Mouse (Mus musculus): Measurements from ENCODE around the gene Epx. TPM values are rescaled to one million over a fixed set of nuclear protein-coding genes. Genes with fewer than 3 reads are reported as not detected.

The Epx gene
- polyA plus RNA-seq, 2 experiments = 0.40 to 0.80 TPM

GRCm38 (mm10) chr11:87841436-87841835 is 33.9 kb downstream of the Epx start:
- TF ChIP-seq POLR2A (IDR thresholded peaks at IDR 0.05; ENCODE audit: borderline replicate concordance, extremely low read depth, insufficient read depth, insufficient read length) = no peak
- H3K27me3 ChIP-seq (ENCODE audit: control insufficient read depth, insufficient read depth, low read length) = no peaks in the 10 kb centered on the region

GRCm38 (mm10) chr11:87840676-87841075 is 34.7 kb downstream of the Epx start:
- ATAC-seq (ENCODE audit: low FRiP score, low read depth) = no peak
- 67% methylated on average over 8 of the region's 8 CpGs for WGBS

More at GRCm38 (mm10) chr11:87841436-87841835, 33.9 kb downstream of the Epx start:
- Histone ChIP-seq H3K4me1 (ENCODE audit: control insufficient read depth, insufficient read depth, low read length) (no peaks in the 10 kb centered on the region), H3K36me3 (ENCODE audit: control insufficient read depth, insufficient read depth, low read length) (no peaks in the 10 kb centered on the region), H3K9me3 (ENCODE audit: control insufficient read depth, low read length) (no peaks in the 10 kb centered on the region), H3K9ac (ENCODE audit: low read depth, low read length, severe bottlenecking) (no peak overlapping the region), H3K27ac (replicated peaks; ENCODE audit: low read depth, low read length) (no peak overlapping the region), H3K4me2 (replicated peaks; ENCODE audit: low read depth, low read length, severe bottlenecking) (no peak overlapping the region), H3K4me3 (replicated peaks; ENCODE audit: low read length) (no peak overlapping the region)
- DNase-seq (ENCODE audit: low spot score) (no peak), ATAC-seq (ENCODE audit: low FRiP score, low read depth) (no peak)
- 87% methylated on average over 3 of the region's 3 CpGs for WGBS

GRCm38 (mm10) chr11:87828239-87828900 is 47.0 kb downstream of the Epx start, which contains the start of gene Lpo:
Lpo (minus strand) TSS chr11:87828289.
- no peaks in the 10 kb centered on the region for H3K36me3 ChIP-seq (ENCODE audit: control insufficient read depth, insufficient read depth, low read length)
- ATAC-seq (ENCODE audit: low FRiP score, low read depth) (no peak), DNase-seq (ENCODE audit: low spot score) (no peak)
- 71% methylated on average over 10 of the region's 10 CpGs for WGBS
- H3K4me3 ChIP-seq (replicated peaks; ENCODE audit: low read length) = no peak within 1 kb of the TSS
- no peaks in the 10 kb centered on the region for H3K27me3 ChIP-seq (ENCODE audit: control insufficient read depth, insufficient read depth, low read length)
- no peak within 1 kb of the TSS for H3K27ac ChIP-seq (replicated peaks; ENCODE audit: low read depth, low read length)
- no peak within 1 kb of the TSS for H3K9ac ChIP-seq (ENCODE audit: low read depth, low read length, severe bottlenecking)
- TF ChIP-seq POLR2A (IDR thresholded peaks at IDR 0.05; ENCODE audit: borderline replicate concordance, extremely low read depth, insufficient read depth, insufficient read length) = no peak
- H3K4me1 ChIP-seq (ENCODE audit: control insufficient read depth, insufficient read depth, low read length) = no peaks in the 10 kb centered on the region
- H3K4me2 ChIP-seq (replicated peaks; ENCODE audit: low read depth, low read length, severe bottlenecking) = no peak within 1 kb of the TSS
- H3K9me3 ChIP-seq (ENCODE audit: control insufficient read depth, low read length) = no peaks in the 10 kb centered on the region

More at GRCm38 (mm10) chr11:87840676-87841075, 34.7 kb downstream of the Epx start:
- no peak overlapping the region for H3K4me2 ChIP-seq (replicated peaks; ENCODE audit: low read depth, low read length, severe bottlenecking)
- H3K36me3 ChIP-seq (ENCODE audit: control insufficient read depth, insufficient read depth, low read length) = no peaks in the 10 kb centered on the region
- no peaks in the 10 kb centered on the region for H3K9me3 ChIP-seq (ENCODE audit: control insufficient read depth, low read length)
- no peaks in the 10 kb centered on the region for H3K27me3 ChIP-seq (ENCODE audit: control insufficient read depth, insufficient read depth, low read length)
- no peaks in the 10 kb centered on the region for H3K4me1 ChIP-seq (ENCODE audit: control insufficient read depth, insufficient read depth, low read length)
- no peak for DNase-seq (ENCODE audit: low spot score)
- H3K27ac ChIP-seq (replicated peaks; ENCODE audit: low read depth, low read length) = no peak overlapping the region
- no peak overlapping the region for H3K9ac ChIP-seq (ENCODE audit: low read depth, low read length, severe bottlenecking)
- no peak for TF ChIP-seq POLR2A (IDR thresholded peaks at IDR 0.05; ENCODE audit: borderline replicate concordance, extremely low read depth, insufficient read depth, insufficient read length)
- H3K4me3 ChIP-seq (replicated peaks; ENCODE audit: low read length) = no peak overlapping the region

GRCm38 (mm10) chr11:87821502-87821901 is 53.8 kb downstream of the Epx start:
- DNase-seq (ENCODE audit: low spot score) (no peak), ATAC-seq (ENCODE audit: low FRiP score, low read depth) (no peak)
- H3K4me3 ChIP-seq (replicated peaks; ENCODE audit: low read length) = no peak overlapping the region
- peaks cover 3% of the 10 kb centered on the region; the same call in 1 of the 2 replicates for H3K4me1 ChIP-seq (ENCODE audit: control insufficient read depth, insufficient read depth, low read length)
- peaks cover 3% of the 10 kb centered on the region; the same call in 1 of the 2 replicates for H3K27me3 ChIP-seq (ENCODE audit: control insufficient read depth, insufficient read depth, low read length)
- no peaks in the 10 kb centered on the region for H3K36me3 ChIP-seq (ENCODE audit: control insufficient read depth, insufficient read depth, low read length)
- 67% methylated on average over 5 of the region's 5 CpGs for WGBS
- no peak overlapping the region for H3K9ac ChIP-seq (ENCODE audit: low read depth, low read length, severe bottlenecking)
- TF ChIP-seq POLR2A (IDR thresholded peaks at IDR 0.05; ENCODE audit: borderline replicate concordance, extremely low read depth, insufficient read depth, insufficient read length) = no peak
- no peak overlapping the region for H3K4me2 ChIP-seq (replicated peaks; ENCODE audit: low read depth, low read length, severe bottlenecking)
- H3K9me3 ChIP-seq (ENCODE audit: control insufficient read depth, low read length) = no peaks in the 10 kb centered on the region
- H3K27ac ChIP-seq (replicated peaks; ENCODE audit: low read depth, low read length) = no peak overlapping the region

GRCm38 (mm10) chr11:87817443-87817773 is 57.9 kb downstream of the Epx start:
- 24% methylated on average over 4 of the region's 4 CpGs for WGBS
- Histone ChIP-seq H3K4me3 (replicated peaks; ENCODE audit: low read length) (peak overlapping the region; percentile 35), H3K4me2 (replicated peaks; ENCODE audit: low read depth, low read length, severe bottlenecking) (peak overlapping the region; percentile 72), H3K27me3 (ENCODE audit: control insufficient read depth, insufficient read depth, low read length) (peaks cover 5% of the 10 kb centered on the region; the same call in 1 of the 2 replicates), H3K4me1 (ENCODE audit: control insufficient read depth, insufficient read depth, low read length) (peaks cover 3% of the 10 kb centered on the region; the same call in 1 of the 2 replicates), H3K36me3 (ENCODE audit: control insufficient read depth, insufficient read depth, low read length) (no peaks in the 10 kb centered on the region), H3K27ac (replicated peaks; ENCODE audit: low read depth, low read length) (no peak overlapping the region), H3K9me3 (ENCODE audit: control insufficient read depth, low read length) (no peaks in the 10 kb centered on the region), H3K9ac (ENCODE audit: low read depth, low read length, severe bottlenecking) (peak overlapping the region; percentile 45)
- DNase-seq (ENCODE audit: low spot score) (no peak), ATAC-seq (ENCODE audit: low FRiP score, low read depth) (no peak)
- TF ChIP-seq POLR2A (IDR thresholded peaks at IDR 0.05; ENCODE audit: borderline replicate concordance, extremely low read depth, insufficient read depth, insufficient read length) = no peak

All from limb, embryonic 14.5 days (tissue).